Mouse (Mus musculus) limb, embryonic 14.5 days (tissue): Measurements from ENCODE around the gene Fam107a. TPM values are rescaled to one million over a fixed set of nuclear protein-coding genes. Genes with fewer than 3 reads are reported as not detected.

Source experiments
- ATAC-seq: fragments of 200-750 bp; cut with Nextera tagmentation; 2 replicates; pipeline ENCODE4 v1.8.0; 2017; ENCODE audit warnings: low read depth, moderate number of reproducible peaks, moderate TSS enrichment; ENCODE audit not compliant: low FRiP score
- DNase-seq: peaks from one replicate; pipeline ENCODE4 v3.0.0-alpha.2; 2015; ENCODE audit warnings: low spot score
- H3K27ac ChIP-seq: fragments of 300-500 bp; sonication (generic); replicated peaks from 2 replicates; pipeline ENCODE4 v1.5.1; 2014; ENCODE audit warnings: low read depth, mild to moderate bottlenecking, low read length, moderate library complexity, mixed read lengths
- H3K27me3 ChIP-seq: fragments of 300-500 bp; sonication (generic); 2 replicates; pipeline ENCODE4 v1.6.1; 2014; ENCODE audit warnings: low read length, mixed read lengths; ENCODE audit not compliant: control insufficient read depth, insufficient read depth
- H3K36me3 ChIP-seq: fragments of 300-500 bp; sonication (generic); 2 replicates; pipeline ENCODE4 v1.6.1; 2014; ENCODE audit warnings: mild to moderate bottlenecking, low read length, moderate library complexity, mixed read lengths; ENCODE audit not compliant: control insufficient read depth, insufficient read depth
- H3K4me1 ChIP-seq: fragments of 300-500 bp; sonication (generic); 2 replicates; pipeline ENCODE4 v1.6.1; 2014; ENCODE audit warnings: antibody characterized with exemption, low read length, mixed read lengths; ENCODE audit not compliant: control insufficient read depth, insufficient read depth
- H3K4me2 ChIP-seq: fragments of 300-500 bp; sonication (generic); replicated peaks from 2 replicates; pipeline ENCODE4 v1.6.1; 2014; ENCODE audit warnings: low read depth, mild to moderate bottlenecking, low read length, moderate library complexity; ENCODE audit not compliant: severe bottlenecking
- H3K4me3 ChIP-seq: fragments of 300-500 bp; sonication (generic); replicated peaks from 2 replicates; pipeline ENCODE4 v1.5.1; 2014; ENCODE audit warnings: low read length
- H3K9ac ChIP-seq: fragments of 300-500 bp; sonication (generic); 2 replicates; pipeline ENCODE4 v1.6.1; 2014; ENCODE audit warnings: mild to moderate bottlenecking, low read depth, low read length, moderate library complexity; ENCODE audit not compliant: severe bottlenecking
- H3K9me3 ChIP-seq: fragments of 300-500 bp; sonication (generic); 2 replicates; pipeline ENCODE4 v1.6.1; 2016; ENCODE audit warnings: low read length; ENCODE audit not compliant: control insufficient read depth
- POLR2A ChIP-seq: fragments of 200-500 bp; IDR thresholded peaks from 2 replicates; pipeline ENCODE4 v1.8.0; 2012; ENCODE audit warnings: inconsistent platforms, mild to moderate bottlenecking, moderate library complexity, borderline replicate concordance; ENCODE audit not compliant: insufficient read depth, insufficient read length; ENCODE audit errors: extremely low read depth
- WGBS: fragments of 180-500 bp; shearing (Covaris S2); extraction: QIAGEN DNeasy Blood & Tissue Kit; methylation state at CpG from one replicate; pipeline ENCODE4 v1.1.7; 2014; 5-methylcytosine and 5-hydroxymethylcytosine counted together
- polyA plus RNA-seq, 2 experiments: library from polyadenylated mRNA; depleted of rRNA in 1 of 2; stranded (reverse) in 1 of 2; unstranded in 1 of 2; fragments of >200 nt; fragmentation: Nextera tagmentation in 1 of 2; extraction: Ambion mirVana in 1 of 2; gene quantifications; 2 replicates each; pipeline versions ENCODE4 v1.2.1 to v1.2.3; 2012 to 2014

Fam107a gene
- polyA plus RNA-seq, 2 experiments, result 0.11 to 1.0 TPM

DNA sequence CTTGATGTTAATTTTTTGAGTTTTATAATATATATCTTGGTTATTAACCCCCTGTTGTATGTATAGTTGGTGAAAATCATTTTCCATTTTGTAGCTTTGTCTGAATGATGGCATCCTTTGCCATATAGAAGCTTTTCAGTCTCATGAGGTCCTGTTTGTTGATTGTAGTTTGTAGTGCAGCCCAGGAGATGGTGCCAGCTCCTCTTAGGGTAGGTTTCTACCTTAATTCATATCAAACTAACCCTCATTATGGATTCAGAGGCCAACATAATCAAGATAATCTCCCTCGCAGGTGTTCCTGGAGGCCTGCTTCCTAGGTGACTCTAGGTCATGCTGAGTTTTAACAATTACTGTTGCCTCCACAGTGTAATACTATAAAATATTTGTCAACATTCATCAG, 55.6 kb downstream of the Fam107a start:
- no peak overlapping the region for H3K4me3 ChIP-seq

DNA sequence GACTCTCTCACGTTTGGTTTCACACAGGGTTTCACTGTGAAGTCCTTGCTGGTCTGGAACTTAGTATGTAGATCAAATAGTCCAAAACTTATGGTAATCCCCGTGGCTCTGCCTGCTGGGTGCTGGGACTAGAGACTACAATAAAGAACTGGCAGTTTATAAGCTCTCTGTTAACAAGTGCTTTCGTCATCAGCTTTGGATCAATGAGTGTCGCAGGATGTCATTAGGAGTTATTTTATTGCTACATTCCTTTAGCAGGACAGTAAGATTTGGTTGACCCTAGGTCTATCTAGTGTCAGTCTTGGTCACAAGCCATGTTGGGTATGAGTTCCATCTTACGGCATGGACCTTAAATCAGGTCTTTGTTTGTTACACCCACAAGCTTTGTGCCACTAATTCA, 57.6 kb downstream of the Fam107a start:
- no peak overlapping the region for H3K9ac ChIP-seq
- H3K36me3 ChIP-seq, result no peaks in the 10 kb centered on the region
- no peak for DNase-seq
- no peaks in the 10 kb centered on the region for H3K4me1 ChIP-seq
- no peak overlapping the region for H3K4me2 ChIP-seq
- H3K27me3 ChIP-seq, result no peaks in the 10 kb centered on the region
- TF ChIP-seq POLR2A, result no peak
- no peak for ATAC-seq
- WGBS, result 67% methylated on average over 5 of the region's 5 CpGs
- no peak overlapping the region for H3K27ac ChIP-seq
- H3K9me3 ChIP-seq, result no peaks in the 10 kb centered on the region
- H3K4me3 ChIP-seq, result no peak overlapping the region

More for the DNA sequence above, 55.6 kb downstream of the Fam107a start:
- no peaks in the 10 kb centered on the region for H3K36me3 ChIP-seq
- H3K4me2 ChIP-seq, result no peak overlapping the region
- H3K27me3 ChIP-seq, result no peaks in the 10 kb centered on the region
- no peak for TF ChIP-seq POLR2A
- WGBS, result 45% methylated on average over 1 of the region's 1 CpGs
- no peak overlapping the region for H3K9ac ChIP-seq
- no peaks in the 10 kb centered on the region for H3K9me3 ChIP-seq
- ATAC-seq, result no peak
- no peaks in the 10 kb centered on the region for H3K4me1 ChIP-seq
- no peak for DNase-seq
- H3K27ac ChIP-seq, result no peak overlapping the region

DNA sequence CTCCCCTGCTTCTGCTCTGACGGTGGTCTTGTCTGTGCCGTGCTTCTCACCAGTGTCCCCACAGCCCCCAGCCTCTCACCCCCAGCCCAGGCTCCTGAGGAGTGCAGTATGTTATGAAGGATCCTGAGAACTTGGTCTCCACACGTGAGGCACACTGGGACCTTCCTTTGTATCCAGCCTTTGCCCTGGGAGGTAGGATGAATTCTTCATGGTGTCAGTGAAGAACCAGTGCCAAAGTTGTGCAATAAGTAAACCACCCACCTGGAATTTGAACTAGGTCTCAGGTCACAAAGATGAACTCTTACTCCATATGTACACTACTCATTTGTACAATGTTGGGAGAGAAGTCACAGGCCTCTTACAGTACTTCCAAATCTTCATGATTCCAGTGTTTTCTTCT, 58.7 kb downstream of the Fam107a start, which contains the start of gene Acox2:
Acox2 (minus strand) TSS at position 188 of the 400 bp plus-strand sequence.
- Histone ChIP-seq H3K9me3 (no peaks in the 10 kb centered on the region), H3K4me1 (no peaks in the 10 kb centered on the region), H3K4me3 (no peak within 1 kb of the TSS), H3K4me2 (no peak within 1 kb of the TSS), H3K27me3 (no peaks in the 10 kb centered on the region), H3K9ac (no peak within 1 kb of the TSS), H3K27ac (no peak within 1 kb of the TSS), H3K36me3 (no peaks in the 10 kb centered on the region)
- no peak for TF ChIP-seq POLR2A
- 85% methylated on average over 3 of the region's 3 CpGs for WGBS
- ATAC-seq (no peak), DNase-seq (no peak)

DNA sequence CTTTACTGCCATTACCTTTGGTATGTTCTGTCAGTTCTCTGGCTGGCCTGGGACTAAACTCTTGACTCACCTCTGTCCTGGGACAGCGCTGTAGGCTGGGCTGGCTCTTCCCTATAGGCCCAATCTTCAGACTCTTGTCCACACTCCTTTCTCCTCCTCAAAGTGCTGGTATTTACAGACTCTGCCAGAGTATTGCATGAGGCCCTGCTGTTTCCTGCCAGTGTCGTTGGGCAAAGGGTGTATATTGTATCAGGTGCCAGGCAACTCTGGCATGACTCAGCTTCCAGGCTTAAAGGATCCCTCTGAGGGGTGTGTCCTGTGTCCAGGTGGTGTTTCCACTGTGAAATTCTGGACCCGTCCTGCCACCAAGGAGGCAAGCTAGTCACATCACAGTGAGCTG, 59.1 kb downstream of the Fam107a start:
- Histone ChIP-seq H3K4me2 (no peak overlapping the region), H3K9ac (no peak overlapping the region), H3K27me3 (no peaks in the 10 kb centered on the region), H3K9me3 (no peaks in the 10 kb centered on the region), H3K4me3 (no peak overlapping the region), H3K27ac (no peak overlapping the region), H3K4me1 (no peaks in the 10 kb centered on the region), H3K36me3 (no peaks in the 10 kb centered on the region)
- ATAC-seq (no peak), DNase-seq (no peak)
- TF ChIP-seq POLR2A, result no peak
- 75% methylated on average over 3 of the region's 3 CpGs for WGBS

DNA sequence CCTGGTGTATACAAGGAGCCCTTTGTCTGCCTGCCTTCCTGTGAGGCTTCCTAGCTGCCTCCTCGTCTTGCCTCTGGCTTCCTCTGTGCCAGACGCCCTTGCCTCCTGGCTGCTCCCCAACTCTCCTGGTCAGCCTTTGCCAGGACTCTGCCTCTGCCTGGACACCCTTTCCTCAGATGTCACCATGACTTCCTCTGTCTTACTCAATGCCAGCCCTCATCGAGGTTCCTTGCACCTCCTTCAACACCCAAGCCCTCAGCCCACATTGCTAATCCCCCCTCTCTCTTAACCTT, 59.5 kb downstream of the Fam107a start:
- WGBS, result 58% methylated on average over 3 of the region's 3 CpGs
- TF ChIP-seq POLR2A, result no peak
- H3K9me3 ChIP-seq, result no peaks in the 10 kb centered on the region
- H3K9ac ChIP-seq, result no peak overlapping the region
- no peak for ATAC-seq
- H3K27me3 ChIP-seq, result no peaks in the 10 kb centered on the region
- H3K36me3 ChIP-seq, result no peaks in the 10 kb centered on the region
- DNase-seq, result no peak
- H3K4me1 ChIP-seq, result no peaks in the 10 kb centered on the region
- no peak overlapping the region for H3K4me2 ChIP-seq
- no peak overlapping the region for H3K27ac ChIP-seq
- H3K4me3 ChIP-seq, result no peak overlapping the region
